Mouse (Mus musculus): Measurements from ENCODE around the gene Adck2.

Gene Adck2

DNA sequence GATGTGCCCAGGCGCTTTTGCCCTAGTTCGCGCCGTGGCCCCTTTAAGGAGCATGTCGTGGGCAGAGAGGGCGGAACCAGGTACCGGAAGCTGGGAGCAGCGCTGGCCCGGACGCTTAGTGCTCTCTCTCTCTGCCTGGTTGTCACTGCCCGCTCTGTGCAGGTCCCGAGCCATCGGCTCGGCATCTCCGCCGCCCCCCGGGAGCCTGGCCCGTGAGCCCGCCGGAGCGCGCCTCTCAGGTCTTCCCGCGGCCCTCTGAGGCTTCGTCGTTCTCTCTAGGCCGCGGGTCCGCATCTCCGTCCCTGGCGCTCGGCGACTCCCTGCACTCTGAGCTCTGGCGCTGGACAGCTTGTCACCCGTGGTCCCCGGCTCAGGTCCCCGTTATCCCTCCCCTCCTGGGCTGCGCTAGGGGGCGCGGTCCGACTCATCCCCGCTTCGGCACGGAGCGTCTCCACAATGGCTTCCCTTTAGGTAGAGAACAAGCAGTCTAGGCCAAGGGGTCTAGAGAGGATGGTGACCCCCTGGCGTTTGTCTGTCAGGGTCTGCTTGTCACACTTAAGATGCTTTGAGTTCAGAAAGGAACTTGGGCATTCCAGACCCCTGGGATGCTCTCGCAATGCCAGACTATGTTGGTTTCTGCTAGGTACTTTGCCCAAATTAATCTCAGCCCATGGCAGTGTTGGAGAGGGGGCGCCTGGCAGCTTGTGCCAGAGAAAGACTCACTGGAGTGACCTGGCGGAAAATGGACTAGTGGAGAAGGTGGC lies at the start of gene Adck2:
Gene Adck2 (plus strand): TSS at position 83 of the 764 bp plus-strand sequence.
- peak; percentile 87 to 89 for DNase-seq

GRCm38 (mm10) chr6:39526797-39527196 lies 46.9 kb upstream of the Adck2 start:
- no peak for DNase-seq

DNA sequence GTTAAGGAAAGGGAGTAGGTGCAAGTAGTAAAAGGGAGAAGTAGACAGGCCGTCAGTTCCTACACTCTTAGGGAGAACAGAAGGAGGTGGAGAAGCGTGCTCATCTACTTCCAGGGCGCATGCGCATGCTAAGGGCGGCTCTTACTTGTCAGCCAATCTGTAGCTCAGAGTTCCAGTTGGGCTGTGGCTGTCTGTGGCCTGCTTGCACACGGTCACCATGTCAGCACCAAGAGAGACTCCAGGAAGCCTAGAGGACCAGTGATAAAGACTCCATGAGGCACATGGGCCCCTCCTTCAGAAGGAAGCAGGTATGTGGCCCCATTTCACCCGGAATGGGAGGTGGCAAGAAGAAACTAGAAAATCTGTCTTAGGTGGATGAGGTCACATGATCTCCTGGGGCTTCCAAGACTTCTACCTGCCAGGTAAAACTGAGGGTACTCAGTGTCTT lies 46.3 kb upstream of the Adck2 start:
- no peak for DNase-seq

GRCm38 (mm10) chr6:39527811-39528210 lies 45.9 kb upstream of the Adck2 start:
- DNase-seq: no peak

DNA sequence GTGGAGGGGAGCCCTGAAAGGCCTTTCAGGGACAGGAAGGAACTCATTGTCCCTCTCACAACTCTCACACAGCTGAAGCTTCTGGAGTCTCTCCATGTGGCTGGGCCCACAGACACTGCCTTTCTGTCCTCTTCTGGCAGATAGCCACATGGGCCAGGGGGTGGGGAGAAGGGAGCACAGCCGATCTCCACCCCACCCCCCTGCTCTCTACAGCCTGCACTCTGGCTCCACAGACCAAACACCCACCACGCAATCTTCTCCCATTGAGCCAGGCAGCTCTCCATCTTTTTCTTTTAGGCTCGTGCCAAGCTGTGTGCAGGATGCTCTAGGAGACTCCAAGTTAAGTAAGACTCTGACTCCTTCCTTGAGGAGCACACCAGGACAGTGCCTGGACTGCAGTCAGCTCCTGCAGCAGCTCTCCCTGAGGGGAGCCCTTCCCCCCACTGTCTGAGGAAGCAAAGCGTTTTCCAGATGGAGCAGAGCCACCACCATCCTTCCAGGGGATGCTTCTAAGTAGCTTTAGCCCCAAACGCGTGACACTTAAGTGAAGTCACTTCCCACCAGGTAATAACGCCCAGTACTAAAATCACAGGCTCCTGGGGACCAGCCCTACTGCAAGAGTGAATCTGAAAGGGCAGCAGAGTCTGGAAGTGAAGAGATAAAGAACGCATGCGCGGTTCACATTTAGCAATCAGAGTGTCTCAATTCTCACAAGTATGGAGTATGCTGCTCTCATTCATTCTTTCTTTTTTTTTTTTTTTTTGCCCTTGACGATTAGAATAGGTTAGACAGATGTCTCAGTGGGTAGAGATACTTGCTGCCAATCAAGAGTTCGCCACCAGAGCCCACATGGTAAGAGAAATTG lies 44.8 kb upstream of the Adck2 start:
- peak; percentile 44 to 58 for DNase-seq

DNA sequence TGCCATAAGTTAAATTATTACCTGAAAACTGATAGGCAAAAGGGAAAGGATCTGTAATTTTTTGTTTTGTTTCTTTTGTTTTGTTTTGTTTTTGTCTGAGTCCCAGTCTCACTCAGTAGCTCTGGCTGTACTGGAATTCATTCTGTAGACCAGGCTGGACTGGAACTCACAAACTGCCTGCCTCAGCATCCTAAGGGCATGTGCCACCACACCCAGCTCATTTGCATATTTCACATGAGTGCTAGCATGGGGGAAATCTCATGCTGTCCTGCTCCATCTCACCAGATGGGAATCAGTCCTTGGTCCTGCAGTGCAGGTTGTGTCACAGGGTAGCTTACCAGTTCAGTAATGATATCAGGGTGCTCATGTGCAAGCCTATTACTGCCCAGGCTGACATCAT lies 38.7 kb upstream of the Adck2 start:
- DNase-seq: no peak

- no peak for DNase-seq
Observed at GRCm38 (mm10) chr6:39536621-39537020, 37.1 kb upstream of the Adck2 start.

GRCm38 (mm10) chr6:39537276-39537675 lies 36.4 kb upstream of the Adck2 start:
- DNase-seq: no peak

DNA sequence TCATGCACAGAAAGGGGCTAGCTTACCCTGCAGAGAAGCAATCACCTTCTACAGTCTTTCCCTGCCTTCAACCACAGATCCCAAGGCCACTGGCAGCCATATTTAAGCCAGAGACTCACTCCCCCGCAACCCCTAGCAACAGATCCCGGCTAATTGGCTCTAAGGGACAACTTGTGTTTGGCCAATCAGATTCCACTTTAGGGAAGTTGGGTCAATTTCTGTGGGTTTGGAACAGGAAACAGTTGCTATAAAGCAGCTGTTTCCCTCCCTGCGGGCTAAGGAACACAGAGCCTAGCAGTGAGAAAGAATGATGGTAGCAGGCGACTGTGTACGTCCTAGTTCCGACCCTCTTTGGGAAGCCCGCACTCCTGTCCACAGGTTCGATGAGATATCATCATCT lies 35.4 kb upstream of the Adck2 start:
- DNase-seq: no peak

DNA sequence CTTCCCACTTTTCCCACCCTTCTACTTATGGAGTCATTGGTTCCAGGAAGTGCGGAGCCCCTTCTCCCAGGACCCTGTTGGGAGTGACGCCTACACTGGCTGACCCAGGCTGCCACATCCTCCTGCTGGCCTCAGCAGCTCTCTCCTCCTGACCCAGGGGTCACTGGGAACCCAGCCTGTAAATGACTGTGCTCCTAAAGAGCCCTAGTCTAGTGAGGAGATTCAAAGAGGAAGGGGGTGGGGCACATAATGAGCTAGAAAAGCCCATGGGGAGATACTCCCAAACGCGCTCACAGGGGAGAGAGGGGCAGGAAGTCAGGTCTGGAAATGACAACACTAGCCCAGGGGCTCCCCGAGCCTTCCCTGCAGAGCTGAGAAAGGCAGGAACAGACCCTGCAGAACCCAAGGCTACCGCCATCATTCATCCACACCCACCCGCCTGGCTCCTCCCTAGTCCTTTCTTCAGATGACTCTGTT lies 34.0 kb upstream of the Adck2 start:
- peak; percentile 70 to 72 for DNase-seq

DNA sequence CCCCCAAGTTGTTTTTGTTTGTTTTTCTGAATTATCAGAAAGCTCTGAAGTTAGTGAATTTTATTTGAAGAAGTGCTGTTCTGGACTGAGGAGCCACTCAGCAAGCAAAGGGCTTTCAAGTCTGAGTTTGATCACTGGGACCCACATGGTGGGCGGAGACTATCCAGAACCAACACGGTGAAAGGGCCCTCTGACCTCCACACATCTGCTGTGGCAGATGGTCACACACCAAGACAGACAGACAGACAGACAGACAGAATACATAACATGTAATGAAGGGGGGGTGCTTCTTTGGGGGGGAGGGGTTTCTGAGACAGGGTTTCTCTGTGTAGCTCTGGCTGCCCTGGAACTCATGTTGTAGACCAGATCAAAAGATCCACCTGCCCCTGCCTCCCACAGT lies 33.1 kb upstream of the Adck2 start:
- DNase-seq: no peak

DNA sequence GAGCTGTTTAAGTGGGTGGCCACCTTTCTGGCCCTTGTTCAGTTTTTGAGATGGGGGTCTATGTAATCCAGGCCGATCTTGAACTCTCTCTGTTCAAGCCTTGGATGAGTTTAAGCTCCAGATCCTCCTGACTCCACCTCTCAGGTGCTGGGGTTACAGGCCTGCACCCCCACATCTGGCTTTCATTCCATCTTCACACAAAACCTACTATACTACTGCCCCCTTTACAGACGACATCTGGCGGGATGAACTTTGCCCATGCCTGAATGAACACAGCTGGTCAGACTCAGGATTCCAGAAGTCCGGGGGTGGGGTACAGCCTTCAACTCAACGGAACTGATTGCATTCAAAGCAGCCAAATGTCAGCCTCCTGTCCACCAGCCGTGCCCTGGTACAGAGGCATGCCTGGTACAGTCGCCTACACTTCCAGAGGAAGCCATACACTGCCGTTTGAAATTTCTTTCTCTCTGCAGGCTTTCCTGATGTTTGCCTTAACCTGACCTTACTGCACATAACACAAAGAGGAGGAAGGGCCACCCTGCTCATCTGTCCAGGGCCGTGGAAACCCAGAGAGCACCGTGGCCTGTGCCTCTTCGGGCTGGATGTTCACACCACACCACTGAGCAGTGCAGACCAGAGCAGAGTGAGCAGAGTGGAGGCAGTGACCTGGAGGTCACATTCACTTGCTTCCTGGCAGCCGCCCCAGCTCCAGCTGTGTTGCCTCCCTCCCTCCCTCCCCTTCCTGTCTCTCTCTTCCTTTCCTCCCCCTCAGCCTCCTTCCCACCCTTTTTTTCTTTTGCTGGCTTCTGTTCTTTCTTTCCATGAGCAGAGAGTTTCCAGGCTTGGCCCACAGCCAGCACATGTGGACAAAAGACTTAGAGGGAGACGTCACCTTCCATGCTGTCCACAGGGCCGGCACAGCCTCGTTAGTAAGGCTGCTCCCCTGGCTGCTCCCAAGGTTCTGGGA lies 30.8 kb upstream of the Adck2 start:
- DNase-seq: peak; percentile 83 to 86

GRCm38 (mm10) chr6:39543769-39544420 lies 29.8 kb upstream of the Adck2 start:
- DNase-seq: peak; percentile 43 to 59

DNA sequence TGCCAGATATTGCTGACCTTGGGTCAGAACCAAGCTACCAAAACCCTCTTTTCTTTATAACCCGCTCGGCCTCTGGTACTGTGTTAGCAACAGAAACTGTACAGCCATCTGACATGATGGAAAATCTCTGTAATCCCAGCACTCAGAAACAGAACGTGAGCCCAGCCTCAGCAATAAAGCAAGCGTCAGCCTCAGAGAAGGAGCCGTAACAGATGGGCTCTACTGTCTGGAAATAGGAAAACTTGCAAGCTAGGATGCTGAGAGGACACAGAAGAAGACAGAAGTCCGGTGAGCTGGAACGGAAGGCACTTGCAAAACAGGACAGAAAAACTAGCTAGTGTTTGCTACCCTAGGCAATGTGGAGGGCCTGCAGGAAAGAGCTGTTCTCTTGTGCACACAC lies 28.2 kb upstream of the Adck2 start:
- DNase-seq: no peak

DNA sequence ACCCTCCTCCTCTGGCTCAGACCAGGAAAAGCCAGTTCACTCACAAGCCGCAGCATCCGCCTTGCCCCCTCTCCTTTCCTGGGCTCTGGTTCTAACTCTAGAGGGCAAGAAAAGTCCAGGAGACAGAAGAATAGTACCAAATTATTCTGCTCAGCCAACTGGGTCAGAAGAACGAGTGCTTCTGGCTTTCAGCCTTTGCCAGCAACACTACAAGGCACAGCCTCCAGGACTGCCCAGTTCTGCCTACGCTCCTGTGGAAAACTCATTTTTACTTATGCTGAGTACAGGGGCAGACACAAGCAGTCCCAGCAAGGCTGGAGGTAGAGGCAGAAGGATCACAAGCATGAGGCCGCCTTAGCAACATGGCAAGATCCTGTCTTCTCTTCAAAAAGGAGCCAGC lies 25.6 kb upstream of the Adck2 start:
- DNase-seq: no peak

GRCm38 (mm10) chr6:39551981-39552636 lies 21.6 kb upstream of the Adck2 start:
- no peak for DNase-seq

- no peak for DNase-seq
Observed at GRCm38 (mm10) chr6:39554888-39555647, 18.6 kb upstream of the Adck2 start.

DNA sequence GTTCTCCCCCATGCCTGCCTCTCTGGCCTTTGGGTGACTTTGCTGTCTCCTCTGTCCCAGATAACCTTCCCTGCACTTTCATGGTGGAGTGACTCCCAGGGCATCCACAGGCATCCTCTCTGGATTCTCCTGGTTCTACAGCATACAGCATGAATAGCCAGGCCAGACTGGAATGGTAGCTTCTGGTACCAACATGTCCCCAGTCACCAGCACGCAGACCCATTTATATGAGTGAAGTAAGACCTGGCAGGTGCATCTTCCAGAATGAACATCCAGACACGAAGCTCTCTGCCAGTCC lies 18.1 kb upstream of the Adck2 start:
- no peak for DNase-seq

- peak in 1 of 2 experiments; percentile 57 for DNase-seq
Observed at GRCm38 (mm10) chr6:39556900-39557659, 16.6 kb upstream of the Adck2 start.

DNA sequence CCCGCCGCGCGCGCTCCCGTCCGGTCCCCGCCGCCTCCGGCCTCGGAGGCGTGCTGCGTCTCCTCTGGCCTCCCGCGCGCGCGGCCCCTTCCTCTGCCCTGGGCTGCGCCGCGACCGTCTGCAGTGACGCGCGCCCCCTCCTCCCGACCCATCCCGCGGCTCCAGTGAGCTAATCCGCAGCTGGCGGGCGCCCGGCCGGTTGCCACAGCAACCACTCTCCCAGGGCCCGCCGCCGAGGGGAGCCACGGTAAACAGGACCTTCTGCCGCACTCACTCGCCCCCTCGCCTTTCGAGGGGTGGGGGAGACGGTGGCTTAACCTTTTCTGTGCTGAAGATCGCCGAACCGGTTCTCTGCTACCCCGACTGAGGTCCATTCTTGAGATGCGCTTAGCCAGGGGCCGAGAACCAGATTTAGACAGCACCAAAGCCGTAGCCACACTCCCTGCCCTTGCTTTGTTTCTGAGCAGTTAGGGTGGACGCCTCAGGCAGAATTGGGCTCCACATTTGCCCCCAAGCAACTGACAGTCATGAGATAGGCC lies 15.9 kb upstream of the Adck2 start, which contains the start of gene Dennd2a:
Gene Dennd2a (minus strand): TSS at position 145 of the 539 bp plus-strand sequence.
- peak in 1 of 2 experiments; percentile 77 for DNase-seq
